Mouse (Mus musculus) cerebral cortex, adult 2 months (tissue): Measurements from ENCODE around the gene C87436.

Source experiments
- WGBS: fragments of 180-500 bp; shearing (Covaris S2); methylation state at CpG from one replicate; pipeline ENCODE4 v1.1.7; 2018; 5-methylcytosine and 5-hydroxymethylcytosine counted together

C87436 gene

DNA sequence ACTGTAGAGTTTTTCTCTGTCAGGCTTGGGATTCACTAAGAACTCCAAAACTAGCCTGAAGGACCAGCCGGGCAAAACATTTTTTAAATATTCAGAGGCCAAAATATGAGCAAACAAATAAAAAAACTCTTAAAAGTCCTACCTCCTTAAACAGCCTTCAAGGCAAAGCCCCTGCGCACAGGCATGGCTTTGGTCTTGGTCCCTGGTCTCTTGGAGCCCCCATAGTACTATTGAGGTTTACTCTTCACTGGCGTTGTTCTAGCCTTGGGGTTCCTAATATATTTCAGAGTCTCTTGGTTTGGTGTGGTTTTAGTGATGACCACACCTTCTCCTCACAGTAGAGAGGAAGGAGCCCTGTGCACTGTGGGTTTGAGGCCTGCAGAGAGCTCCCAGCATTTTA, 6.6 kb upstream of the C87436 start:
- WGBS = 95% methylated on average over 3 of the region's 3 CpGs

DNA sequence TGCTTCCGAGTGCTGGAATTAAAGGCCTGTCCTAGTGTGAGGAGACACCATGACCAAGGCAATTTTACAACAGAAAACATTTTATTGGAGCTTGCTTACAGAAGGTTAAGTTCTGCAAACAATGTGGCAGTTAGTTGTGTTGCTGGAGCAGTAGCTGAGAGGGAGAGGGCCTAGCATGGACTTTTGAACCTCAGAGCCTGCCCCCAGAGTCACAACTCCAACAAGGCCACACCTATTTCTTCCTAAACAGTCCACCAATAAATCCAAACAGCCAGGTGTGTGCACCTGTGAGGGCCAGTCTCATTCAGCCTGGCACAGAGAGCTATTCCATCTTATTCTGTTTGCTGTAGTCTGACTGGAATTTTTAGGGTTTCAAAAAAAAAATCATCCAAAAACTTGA, 4.5 kb upstream of the C87436 start:
- 91% methylated on average over 1 of the region's 1 CpGs for WGBS

DNA sequence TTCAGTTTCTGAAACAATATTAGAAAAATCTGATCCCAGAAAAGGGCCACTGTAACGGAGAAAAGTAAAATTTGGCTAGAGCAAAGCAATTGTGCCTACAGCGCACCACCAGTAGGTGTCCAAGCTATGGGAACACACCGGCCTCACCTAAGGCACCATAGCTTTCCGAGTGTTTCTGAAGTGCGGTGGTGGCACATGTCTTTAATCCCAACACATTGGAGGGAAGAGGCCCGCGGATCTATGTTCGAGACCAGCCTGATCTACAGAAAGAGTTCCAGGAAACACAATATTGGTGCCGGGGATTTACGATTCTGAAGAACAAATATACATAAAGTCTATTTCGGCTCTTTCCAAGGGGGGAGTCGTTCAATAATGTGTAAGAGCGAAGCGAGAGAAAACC, 463 bp upstream of the C87436 start:
- WGBS = under 1% methylated on average over 14 of the region's 14 CpGs

DNA sequence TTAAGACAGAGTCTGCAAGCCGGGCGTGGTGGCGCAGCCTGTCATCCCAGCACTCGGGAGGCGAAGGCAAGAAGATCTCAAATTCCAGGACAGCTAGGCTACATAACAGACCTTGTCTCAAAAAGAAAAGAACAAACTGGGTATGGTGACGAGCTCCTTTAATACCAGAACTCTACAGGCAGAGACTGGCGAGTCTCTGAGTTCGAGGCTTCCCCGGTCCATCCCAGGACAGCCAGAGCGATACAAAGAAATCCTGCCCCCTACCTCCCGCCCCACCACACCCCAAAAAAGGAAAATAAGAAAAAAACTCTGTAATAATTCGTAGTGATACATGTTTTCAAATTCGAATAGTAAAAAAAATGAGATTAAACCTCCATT, 934 bp downstream of the C87436 start:
- 3% methylated on average over 13 of the region's 13 CpGs for WGBS

DNA sequence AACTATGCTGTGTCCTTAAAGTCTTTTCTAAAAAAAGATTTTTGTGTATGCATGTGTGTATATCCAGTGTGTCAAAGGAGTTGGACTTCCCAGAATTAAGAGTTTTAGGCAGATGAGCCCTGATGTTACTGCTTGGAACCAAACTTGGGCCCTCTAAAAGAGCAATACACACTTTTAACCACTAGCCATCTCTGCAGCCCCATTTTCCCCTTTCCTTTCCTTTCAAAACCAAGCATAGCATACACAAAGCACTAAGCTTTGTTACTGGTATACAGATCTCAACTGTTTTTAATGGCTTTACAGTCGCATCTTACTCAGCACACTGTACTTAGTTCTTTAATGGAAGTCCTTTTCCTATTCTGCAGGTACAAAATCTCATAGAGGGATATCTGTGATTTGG, 1.4 kb downstream of the C87436 start:
- WGBS = 79% methylated on average over 1 of the region's 1 CpGs

DNA sequence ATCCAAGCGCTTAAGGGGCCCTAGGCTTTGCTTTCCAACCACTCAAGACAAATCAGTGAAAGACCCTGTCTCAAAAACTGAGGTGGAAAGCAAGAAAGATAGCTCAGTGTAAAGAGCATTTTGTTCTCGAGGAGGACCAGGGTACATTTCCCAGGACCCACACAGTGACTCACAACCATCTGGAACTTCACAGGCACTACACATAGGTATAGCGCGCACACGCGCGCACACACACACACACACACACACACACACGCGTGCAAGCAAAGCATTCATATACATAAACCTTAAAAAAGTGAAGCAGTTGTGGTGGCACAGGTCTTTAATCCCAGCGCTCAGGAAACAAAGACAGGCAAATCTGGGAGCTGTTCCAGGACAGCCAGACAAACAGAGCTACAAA, 3.4 kb downstream of the C87436 start:
- WGBS = 75% methylated on average over 10 of the region's 10 CpGs

DNA sequence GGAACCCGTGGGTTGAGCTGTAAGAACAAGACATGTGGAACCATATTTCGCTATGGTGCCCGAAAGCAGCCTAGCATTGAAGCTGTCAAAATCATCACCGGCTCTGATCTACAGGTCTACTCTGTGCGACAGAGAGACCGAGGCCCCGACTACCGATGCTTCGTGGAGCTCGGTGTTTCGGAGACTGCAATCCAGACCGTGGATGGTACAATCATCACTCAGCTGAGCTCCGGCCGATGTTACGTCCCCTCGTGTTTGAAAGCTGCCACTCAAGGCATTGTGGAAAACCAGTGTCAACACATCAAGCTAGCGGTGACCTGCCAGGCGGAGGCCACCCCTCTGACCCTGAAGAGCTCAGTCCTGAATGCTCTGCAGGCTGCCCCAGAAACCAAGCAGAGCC, 7.4 kb downstream of the C87436 start:
- WGBS = 97% methylated on average over 18 of the region's 18 CpGs

DNA sequence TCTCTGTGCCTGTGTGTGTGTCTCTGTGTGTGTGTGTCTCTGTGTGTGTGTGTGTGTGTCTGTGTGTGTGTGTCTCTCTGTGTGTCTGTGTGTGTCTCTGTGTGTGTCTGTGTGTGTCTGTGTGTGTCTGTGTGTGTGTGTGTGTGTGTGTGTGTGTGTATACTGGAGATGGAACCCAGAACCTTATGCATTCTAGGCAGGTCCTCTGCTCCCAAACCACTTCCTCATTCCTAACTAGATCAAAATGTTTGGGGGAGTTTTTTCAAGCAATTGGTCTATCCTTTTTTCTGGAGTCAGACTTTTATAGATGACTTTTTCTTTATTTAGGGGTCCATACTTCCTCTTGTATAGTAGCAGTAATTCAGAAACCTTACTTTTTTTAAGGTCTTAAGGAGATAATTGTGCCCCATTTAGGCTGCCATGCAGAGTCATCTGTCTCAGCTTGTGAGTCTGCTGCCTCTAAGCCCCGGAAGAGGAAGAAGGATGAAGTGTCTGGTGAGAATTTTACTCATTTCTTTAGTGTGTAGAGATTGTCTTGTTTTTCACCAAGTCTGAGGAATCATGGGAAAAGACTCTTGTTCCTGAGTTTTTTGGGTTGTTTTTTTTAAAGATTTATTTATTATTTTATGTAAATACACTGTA, 8.9 kb downstream of the C87436 start:
- 86% methylated on average over 1 of the region's 1 CpGs for WGBS

DNA sequence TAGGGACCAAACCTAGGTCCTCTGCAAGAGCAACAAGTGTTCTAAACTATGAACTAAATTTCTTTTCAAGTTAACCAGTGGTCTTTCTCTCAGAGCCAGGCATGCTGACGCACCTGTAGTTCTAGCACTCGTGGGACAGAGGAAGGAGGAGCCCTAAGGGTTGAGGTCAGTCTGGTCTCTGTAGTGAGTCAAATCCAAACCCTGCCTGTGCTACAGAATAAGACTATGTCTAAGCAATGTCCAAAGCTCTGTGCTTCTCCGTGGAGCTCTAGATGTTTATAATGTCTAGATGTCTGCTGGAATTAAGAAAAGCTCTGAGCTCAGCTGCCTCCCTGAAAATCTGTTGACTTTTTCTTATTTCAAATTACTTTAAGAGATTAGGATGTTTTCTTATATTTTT, 18.6 kb downstream of the C87436 start:
- 90% methylated on average over 3 of the region's 3 CpGs for WGBS

DNA sequence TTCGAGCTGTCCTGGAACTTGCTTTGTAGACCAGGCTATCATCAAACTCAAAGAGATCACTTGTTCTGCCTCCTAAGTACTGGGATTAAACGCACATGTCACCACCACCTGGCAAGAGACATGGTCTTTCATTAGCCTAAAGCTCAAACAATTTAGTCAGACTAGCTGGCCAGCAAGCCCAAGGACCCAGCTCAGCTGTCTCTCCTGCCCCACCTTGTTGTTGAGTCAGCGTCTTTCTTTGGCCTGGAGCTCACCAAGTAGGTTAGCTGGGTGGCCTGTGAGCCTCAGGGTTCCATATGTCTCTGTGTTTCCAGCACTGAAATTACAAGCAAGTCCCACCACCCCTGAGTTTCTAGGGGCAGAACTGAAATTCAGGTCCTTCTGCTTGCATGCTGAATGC, 24.9 kb downstream of the C87436 start:
- 93% methylated on average over 3 of the region's 3 CpGs for WGBS

DNA sequence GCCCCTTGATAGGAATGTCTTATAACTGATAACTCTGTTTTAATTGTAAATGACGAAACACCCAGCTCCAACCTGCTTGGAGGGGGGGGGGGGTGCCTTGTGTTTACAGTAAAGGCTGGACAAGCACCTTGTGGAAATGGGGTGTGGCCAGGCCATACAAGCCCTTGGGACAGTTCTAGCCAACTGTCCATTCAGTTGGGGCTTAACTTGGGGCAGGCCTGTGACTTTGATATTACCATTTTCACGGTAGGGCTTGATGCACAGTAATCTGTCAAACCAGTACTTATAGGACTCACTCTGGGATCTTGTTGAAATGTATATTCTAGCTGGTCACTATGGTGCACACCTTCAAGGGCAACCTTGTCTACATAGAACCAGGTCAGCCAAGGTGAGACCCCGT, 33.1 kb downstream of the C87436 start:
- WGBS = 86% methylated on average over 3 of the region's 3 CpGs

DNA sequence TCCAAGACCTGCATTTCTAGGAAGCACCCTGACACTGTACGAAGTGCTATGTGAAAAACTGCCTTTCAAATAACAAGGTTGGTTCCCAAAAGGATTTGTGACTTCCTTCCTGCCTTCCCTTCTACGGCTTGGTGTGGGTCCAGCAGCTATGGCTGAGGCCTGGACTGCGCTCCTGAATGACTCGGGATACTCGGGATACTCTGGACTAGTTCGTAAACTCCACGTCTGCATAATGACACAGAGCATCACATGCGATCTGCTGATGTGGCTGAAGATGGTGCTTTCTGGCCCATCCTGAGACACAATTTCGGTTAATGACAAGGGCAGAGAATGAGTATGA, 33.6 kb downstream of the C87436 start:
- WGBS = 8% methylated on average over 9 of the region's 9 CpGs

DNA sequence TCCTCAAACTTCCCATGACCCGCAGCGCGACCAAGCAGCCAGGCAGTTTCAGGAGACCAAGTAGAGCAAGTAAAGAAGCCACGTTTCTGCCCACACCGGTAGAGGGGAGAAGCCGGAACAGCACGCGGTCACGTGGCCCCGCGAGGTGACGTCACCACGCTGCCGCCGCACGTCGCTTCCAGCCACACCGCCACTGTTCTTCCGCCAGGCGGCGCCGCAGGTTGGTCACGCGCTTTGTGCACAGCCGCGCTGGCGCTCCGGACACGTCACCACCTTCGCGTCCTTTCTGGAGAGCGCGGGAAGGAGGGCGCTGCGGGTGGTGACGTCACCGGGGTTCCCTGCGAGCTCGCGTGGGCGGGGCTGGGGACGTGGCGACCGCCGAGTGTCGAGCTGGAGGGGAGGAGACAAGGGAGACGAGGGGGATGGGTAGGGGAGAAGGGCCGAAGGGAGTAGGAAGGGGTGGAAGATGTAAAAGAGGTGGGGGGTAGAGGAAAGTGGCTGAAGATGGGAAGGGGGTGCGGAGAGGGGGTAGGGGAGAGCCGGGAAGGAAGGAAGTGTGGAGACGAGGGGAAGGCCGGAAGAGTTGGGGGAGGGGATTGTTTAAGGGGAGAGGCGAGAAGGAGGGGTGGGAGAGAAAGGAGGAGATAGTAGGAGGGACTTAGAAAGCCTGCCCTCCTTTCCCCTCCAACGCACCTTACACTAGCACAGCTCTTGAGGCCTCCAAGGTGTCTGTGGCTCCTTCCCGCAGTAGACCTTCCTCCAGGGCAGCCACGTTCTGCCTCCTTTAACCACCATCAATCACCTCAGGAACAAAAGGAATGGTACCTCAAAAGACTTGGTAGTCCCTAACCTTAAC, 34.2 kb downstream of the C87436 start:
- under 1% methylated on average over 55 of the region's 56 CpGs for WGBS

DNA sequence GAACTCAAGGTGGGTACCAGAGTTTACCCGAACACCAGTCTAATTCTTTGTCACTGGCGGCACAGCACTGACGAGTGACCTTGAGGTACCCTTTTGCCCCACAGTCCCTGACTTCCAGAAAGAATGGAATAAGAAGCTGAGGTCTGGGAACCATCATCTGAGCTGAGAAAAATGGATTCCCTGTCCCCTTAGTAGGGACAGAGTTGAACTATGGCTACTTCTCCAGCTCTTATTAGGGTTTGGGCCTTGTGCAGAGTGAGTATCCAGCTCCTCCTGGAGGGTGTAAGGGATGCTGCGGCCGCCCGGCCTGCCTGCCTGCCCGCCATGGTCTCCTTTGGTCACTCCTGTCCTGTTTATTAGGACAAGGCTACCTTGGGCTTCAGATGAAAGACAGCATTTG, 34.9 kb downstream of the C87436 start:
- 53% methylated on average over 7 of the region's 7 CpGs for WGBS

DNA sequence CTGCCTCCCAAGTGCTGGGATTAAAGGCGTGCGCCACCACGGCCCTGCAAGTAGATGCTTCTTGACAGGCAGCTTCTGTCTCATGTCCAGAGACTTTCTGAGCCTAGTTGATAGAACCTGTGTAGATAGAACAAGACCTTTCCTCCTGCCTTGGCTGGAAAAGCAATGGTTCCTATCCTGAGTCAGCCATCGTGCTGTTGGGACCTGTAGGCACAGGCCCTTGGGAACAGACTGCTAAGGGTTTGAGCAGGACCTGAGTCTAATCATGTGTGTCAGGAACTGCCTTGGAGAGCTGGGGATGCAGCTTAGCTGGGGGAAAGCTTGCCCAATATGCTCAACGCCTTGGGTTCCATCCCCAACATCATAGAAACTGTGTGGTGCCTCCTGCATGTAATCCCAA, 35.9 kb downstream of the C87436 start:
- 100% methylated on average over 5 of the region's 5 CpGs for WGBS

DNA sequence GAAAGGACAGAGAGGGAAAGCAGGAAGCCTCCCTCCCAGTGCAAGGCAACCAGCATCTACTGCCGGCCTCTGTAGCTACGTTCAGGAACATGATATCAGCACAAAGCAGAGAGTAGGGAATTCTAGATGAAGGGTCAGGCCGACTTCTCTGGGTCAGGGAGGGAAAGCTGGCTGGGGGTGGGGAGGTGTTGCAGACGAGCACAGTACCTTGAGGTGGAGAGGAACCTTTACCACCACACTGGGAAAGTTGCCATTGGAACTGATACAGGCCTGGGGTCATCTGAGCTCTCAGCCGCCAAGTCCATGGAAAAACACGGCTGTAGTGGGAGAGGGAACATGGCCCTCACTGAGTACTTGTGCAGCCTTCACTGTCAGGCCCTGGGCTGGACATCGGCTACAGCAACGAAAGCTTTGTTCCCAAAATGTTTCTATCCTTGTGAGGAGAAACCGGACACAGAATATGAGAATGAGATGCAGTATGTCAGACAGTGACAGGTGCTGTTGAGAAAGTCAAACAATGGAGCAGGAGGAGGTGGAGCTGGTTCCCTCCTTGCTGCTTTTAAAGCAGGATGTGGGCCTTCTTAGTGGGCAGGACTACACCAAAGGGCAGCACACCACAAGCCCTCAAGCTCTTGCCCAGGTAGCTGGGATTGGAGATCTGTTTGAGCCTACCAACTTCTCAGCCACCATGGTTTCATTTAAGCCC, 37.4 kb downstream of the C87436 start:
- WGBS = 80% methylated on average over 9 of the region's 9 CpGs

DNA sequence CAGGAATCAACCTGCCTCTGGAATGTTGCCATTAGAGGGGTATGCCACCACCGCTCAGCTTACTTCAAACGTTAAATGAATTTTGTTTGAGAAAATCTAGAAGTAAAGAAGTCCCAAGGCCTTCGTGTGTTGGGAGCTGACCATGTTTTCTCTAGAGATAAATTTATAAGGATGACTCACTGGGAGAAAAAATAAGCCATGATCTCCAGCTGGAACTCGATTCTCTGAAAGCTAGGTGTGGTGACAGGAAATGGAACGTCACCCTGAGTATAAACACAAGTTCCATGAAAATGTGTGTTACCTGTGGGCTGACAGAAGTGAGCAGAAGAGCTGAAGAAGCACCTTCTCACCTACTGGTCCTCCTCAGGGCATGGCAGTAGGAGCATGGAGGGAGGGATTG, 38.8 kb downstream of the C87436 start:
- 37% methylated on average over 5 of the region's 5 CpGs for WGBS

DNA sequence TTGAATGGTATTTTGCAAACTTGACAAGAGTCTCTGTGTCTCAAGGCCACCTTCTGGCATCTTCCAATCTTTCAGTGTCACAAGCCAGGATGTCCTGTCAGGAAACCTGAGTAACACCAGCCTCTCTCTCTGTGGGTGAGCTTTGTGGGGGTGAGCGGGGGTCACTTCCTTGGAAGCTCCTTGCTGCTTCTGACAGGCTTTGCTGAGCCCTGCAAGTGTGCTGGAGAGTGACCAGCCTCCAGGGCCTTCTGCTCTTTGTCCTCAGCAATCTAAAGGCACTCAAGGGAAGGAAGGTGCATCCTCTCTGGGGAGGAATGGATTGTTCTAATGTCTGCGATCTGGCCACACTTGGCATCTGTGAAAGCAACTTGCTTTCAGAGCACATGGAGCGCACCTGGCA, 41.1 kb downstream of the C87436 start:
- WGBS = 74% methylated on average over 3 of the region's 3 CpGs

DNA sequence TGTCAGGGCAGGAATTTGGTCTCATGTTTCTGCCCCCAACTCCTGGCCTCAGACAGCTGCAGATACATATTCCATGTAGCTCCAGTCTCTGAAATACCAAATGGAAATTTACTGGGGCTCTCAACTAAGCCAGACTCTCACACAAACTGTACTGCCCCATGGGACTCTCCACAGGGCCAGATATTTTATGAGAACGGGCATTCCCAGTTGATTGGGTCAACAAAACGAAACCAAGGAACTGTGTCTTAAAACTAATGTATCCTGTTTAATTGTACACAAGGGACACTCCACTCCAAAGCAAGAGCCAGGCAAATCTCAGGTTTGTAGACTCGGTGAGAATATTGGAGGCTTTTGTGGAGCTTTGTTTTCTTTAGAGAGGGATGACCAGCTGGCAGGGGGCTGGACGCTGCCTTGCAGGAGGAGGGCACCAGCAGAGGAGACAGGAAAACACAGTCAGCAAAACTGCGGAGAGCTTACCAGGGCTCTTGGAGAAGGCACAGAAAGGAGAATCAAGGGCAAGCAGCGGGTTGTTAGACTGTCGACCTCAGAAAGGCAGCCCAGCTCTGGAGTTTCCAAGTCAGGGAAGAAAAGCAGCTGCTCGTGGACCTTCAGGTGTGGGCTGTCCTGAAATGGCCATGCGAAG, 42.1 kb downstream of the C87436 start:
- 42% methylated on average over 9 of the region's 9 CpGs for WGBS

DNA sequence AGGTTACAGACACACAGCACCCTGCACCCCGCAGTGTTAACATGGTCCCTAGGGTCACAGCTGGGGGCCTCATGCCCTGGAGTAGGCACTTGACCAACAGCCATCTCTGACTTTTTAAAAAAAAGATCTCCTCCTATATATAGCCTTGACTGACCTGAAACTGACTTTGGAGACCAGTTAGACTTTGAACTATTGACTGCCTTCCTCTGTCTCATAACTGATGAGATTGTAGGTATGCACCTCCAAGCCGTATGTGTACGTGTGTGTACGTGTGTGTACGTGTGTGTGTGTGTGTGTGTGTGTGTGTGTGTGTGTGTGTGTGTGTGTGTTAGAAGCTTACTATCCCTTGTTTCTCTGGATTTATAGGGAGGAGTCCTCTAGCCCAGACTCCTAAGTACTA, 43.7 kb downstream of the C87436 start:
- WGBS = 95% methylated on average over 5 of the region's 5 CpGs

DNA sequence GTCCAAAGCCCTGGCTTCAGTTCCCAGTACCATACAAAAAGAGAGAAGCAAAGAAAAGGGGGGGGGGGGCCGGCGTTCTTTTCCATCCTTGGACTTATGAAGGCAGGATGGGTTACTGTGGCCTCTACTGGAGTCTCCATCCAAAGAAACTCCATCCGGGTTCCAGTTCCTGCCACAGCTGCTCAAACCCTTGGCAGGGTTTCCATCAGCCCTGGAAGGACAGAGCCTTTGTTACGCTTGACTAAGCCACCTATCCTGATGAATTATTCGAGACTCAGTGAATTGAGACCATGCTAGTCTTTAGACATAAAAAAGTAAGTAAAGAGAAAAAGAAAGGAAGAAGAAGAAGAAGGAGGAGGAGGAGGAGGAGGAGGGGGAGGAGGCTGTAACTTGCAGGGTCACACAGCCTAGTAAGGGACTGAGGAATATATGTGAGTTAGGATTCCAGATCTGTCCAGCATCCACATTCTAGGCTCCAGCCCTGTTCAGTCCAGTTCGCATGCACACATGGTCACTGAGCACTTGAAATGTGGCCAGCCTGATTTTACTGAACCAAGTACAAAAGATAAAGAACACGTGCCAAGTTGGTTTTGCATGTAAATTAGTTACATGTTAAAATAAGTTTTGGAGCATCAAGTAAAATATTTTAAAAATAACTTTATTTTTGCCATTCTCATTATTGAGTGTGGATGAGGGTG, 47.9 kb downstream of the C87436 start:
- 61% methylated on average over 5 of the region's 7 CpGs for WGBS
